Mouse (Mus musculus) left cerebral cortex, adult 9 months (tissue): ENCODE measurements at regions not wholly inside any gene's neighbourhood (a gene's known extent, or its start where the extent isn't known, plus 50 kb on each side); places are given as distances from the start of the nearest gene placed in this dataset.

ENCODE experiments used
- DNase-seq, 2 experiments: peaks; one replicate each; pipeline ENCODE4 v3.0.0; 2022; ENCODE audit warnings: low spot score in 2 of 2

- no peak for DNase-seq
Observed at GRCm38 (mm10) chr12:16139152-16139551, 322.4 kb upstream of the Trib2 start.

DNA sequence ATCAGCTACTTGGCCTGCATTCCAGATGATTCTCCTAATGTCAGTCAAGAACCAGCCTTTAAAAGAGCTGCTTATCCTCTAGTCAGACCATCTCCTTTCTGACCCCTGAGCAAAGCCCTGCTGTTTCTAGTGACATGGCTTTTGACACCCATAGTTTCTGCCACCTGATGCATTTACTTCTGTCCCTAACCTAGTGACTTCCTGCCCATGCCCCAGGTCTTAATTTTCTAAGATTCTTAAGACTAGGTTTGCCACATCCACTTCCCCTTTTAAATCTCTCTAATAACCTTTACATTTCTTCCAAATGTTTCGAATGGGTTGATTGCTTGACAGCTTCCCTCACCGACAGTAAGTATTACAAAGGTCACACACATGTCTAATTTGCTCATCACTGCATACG lies 321.1 kb upstream of the Trib2 start:
- no peak for DNase-seq

DNA sequence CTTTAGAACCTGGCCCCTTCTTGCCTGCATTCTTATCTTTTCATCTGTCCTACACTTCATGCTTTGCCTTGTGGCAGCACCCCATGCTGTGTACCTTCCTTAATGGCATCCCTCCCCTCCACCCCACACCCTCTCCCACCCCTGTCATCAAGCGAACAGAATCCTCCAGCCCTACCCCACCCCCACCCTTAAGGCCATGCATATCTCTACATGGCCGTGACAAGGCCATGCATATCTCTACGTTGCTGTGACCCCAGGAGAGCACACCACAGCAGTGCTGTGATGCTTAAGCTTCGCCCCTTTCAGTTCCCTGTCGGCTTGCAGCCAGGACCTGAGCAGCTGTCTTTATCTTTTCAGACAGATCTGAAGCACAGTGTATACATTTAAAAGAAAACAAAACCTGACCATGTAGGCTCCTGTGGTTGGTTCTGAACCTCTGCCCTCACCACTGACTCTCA lies 319.5 kb upstream of the Trib2 start:
- DNase-seq: no peak

DNA sequence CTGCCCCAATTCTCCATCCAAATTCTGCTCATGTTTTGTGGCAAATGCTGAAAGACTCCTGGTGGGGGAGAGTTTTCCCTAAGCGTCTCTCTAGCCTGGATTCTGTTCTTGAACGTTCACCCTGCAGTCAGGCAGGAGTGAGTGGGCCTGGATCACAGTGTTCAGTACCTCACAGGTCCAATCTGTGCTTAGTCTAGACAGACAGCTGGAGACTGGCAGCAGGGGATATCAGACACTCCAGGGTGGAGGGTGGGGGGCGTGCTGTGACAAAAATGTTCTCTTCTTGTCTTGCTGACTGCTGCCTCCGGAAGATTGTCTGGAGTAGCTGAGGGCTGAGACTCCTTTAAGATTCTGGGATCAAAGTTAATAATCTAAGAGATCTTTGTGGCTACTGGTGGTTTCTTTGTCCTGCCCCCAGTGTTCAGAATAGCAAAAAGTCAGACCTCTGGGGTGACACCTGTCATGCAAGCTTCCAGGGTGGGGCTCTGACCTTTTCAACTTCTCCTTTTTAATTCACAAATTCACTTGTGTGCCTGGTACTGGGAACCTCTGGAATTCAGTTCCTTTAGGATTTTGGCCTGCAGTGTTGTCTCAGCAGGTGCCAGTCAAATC lies 319.0 kb upstream of the Trib2 start:
- DNase-seq: peak in 1 of 2 experiments; percentile 55

DNA sequence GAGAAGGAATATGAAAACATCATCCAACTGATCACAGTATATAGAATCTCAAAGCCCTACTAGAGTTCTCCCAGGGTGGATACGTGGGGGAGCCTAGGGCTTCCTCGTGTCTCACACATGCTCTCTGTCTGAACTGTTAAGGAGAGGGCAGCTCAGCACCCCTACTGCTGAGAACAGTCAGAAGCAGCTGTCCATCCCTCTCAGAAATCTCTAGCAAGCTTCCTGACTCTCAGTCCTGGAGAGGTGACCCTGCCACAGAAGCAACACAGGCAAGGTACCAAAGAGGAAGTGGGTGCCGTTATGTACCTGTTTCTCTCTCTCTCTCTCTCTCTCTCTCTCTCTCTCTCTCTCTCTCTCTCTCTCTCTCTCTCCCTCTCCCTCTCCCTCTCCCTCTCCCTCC lies 317.7 kb upstream of the Trib2 start:
- no peak for DNase-seq

DNA sequence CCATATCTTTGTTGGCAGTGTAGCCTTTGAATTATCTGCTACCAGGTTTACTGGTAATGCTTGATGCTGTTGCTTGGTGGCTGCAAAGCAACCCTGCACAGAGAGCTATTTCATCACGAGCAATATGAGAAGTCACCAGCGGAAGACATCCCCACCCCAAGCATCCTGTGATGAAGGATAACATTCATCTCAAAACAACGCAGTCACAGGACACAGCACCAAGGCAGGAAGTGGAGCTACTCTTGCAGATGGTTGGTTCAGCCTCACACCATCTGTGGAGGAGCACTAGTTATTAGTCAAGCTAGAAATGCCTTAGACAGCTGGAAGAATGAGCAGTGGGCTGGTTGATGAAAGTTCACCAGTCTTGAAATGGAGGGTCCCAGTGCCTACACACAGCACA lies 316.5 kb upstream of the Trib2 start:
- DNase-seq: no peak

GRCm38 (mm10) chr12:16131740-16132077 lies 315.0 kb upstream of the Trib2 start:
- no peak for DNase-seq

GRCm38 (mm10) chr12:16131028-16131739 lies 314.5 kb upstream of the Trib2 start:
- DNase-seq: no peak

DNA sequence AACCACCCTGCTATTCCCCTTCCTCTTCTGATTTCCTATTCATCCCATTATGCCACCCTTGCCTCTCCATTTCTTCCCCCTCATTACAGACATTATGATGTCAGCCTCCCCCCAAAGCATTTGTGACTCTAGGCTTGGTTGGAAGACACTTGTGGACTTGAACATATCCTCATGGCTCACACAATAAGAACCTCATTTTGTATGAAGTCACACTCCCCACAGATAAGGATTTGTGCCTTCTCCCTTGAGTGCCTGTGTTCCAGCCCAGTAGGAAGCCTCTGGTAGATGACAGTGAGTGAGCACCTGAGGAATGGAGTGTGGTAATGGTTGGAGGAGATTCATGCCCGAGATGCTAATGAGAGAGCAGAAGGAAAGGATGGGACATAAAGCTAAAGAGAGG lies 313.9 kb upstream of the Trib2 start:
- DNase-seq: no peak

DNA sequence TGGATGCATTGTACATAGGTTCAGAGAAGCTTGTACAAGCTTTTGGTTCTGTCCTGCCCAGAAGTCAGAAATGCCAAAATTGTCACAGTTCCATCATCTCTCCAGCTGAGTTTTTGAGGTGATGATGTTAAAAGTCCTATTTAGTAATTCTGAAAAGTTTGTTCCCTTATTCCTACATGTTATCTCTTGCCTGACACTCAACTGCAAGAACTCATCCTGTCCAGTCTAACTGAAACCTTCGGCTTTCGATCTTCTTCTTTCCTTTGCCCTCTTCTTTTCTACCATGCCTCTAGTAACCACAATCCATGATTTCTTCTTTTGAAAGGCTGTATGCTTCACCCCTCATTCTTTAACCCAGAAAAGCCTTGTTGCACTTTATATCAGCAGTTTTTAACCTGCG lies 313.2 kb upstream of the Trib2 start:
- DNase-seq: no peak

GRCm38 (mm10) chr12:16129243-16129642 lies 312.5 kb upstream of the Trib2 start:
- DNase-seq: no peak

DNA sequence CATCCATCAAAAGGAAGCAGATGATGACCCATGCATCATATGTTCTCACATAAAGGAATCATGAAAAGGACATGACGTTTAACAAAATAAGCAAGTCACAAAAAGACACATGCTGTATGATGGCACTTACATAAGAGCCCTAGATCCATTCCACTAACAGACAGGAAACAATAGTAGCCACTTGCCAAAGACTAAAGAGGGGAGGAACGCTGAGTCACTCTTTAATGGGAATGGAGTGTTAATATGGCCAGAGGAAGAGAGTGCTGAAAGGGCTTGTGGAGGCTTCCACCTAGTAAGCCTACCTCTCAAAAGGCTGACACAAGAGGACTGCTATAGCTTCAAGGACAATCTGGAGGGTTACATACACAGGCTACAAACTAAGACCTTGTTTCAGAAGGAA lies 308.2 kb upstream of the Trib2 start:
- DNase-seq: no peak

GRCm38 (mm10) chr12:16122353-16123127 lies 305.8 kb upstream of the Trib2 start:
- no peak for DNase-seq

DNA sequence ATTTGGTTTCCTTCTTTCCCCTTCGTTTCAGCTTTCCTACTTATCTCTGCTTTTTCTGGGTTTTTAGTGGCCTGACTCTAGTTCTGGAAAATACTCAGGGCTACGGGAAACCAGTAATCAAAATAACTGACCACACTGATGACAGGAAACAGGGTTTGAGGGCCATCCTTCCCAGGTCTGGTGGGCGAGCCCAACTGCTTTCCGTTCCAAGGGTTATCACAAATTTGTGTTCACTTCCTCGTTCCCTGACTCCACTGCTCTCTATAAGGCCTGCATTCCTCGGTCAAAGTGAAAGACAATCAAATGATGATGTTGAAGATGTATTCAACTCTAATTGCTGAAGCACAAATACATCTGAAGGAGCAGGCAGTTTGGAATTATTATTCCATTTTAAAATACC lies 305.1 kb upstream of the Trib2 start:
- no peak for DNase-seq

DNA sequence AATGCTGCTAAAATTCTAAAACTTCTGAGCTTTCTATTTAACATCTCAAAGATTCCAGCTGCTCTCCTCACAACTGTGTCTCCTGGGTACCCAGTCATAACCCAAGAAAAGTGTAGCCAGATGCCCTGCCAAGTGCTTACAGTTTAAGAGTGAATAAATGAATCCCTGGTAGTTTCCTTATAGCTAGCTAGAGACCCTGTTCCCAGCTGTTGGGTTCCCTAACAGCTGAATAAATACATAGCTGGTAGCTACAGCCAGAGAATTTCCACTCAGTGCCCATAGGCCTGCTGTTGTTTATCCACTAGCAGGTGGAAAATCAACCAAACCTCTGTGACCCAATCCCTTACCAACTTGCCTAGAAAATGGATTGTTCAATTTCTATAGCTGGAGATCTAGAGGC lies 302.0 kb upstream of the Trib2 start:
- no peak for DNase-seq

GRCm38 (mm10) chr12:16106946-16107345 lies 290.2 kb upstream of the Trib2 start:
- DNase-seq: no peak

- DNase-seq: no peak
Observed at GRCm38 (mm10) chr12:16098840-16099239, 282.1 kb upstream of the Trib2 start.

- no peak for DNase-seq
Observed at GRCm38 (mm10) chr12:16092643-16093042, 275.9 kb upstream of the Trib2 start.

DNA sequence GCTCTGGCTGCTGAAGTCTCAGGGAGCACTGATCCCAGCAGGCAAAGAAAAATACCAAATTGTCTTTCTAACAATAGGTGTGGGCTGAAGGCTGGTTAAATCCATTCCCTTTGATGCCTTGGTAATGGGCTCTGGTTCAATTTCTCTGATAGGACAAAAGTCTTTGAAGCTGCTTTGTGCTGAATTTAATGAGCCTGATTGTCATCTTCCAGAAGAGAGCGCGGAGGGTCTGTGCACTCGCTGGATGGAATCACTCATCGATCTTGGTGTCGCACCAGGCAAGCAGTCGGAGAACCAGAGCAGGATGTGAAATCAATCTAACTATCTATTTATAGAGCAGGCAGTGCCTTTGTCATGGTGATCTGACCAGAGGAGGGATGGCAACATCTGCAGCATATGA lies 274.6 kb upstream of the Trib2 start:
- DNase-seq: no peak

DNA sequence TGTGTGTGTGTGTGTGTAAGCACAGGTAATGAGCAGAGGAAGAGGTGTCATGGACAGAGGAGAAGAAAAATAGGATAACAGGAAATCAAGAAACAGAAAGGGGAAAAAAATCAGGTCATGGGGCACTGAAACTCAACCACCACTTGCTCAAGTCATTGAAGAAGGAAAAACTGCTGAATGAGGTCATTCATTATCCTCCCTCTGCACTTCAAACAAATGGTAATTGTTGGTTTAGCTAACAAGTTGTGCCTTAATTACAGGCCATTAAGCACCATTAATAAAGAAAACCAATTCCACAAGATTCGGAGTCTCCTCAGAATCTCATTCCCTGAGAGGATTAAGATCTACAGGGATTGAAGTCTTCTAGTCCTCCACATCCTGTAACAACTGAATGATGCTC lies 266.5 kb upstream of the Trib2 start:
- DNase-seq: peak in 1 of 2 experiments; percentile 2

- no peak for DNase-seq
Observed at GRCm38 (mm10) chr12:16077215-16077614, 260.5 kb upstream of the Trib2 start.

- no peak for DNase-seq
Observed at GRCm38 (mm10) chr12:16075962-16076361, 259.2 kb upstream of the Trib2 start.

GRCm38 (mm10) chr12:16068940-16069339 lies 252.2 kb upstream of the Trib2 start:
- peak in 1 of 2 experiments; percentile 16 for DNase-seq
